Mouse (Mus musculus): Measurements from ENCODE around the gene Gm10310. TPM values are rescaled to one million over a fixed set of nuclear protein-coding genes. Genes with fewer than 3 reads are reported as not detected.

The Gm10310 gene
- total and polyA plus RNA-seq, 2 experiments from 2014 or later = not detected

GRCm38 (mm10) chr10:129949000-129949399, 35.9 kb downstream of the Gm10310 start, which contains the start of gene Olfr818:
Gene Olfr818, minus strand, starts transcription at chr10:129949100.
- Histone ChIP-seq H3K9me3 (ENCODE audit: low read length) (no peaks in the 10 kb centered on the region), H3K9ac (replicated peaks; ENCODE audit: low read length) (no peak within 1 kb of the TSS), H3K27me3 (ENCODE audit: insufficient read depth, low read length) (no peaks in the 10 kb centered on the region), H3K27ac (no peak within 1 kb of the TSS), H3K36me3 (ENCODE audit: insufficient read depth, low read length) (no peaks in the 10 kb centered on the region), H3K4me1 (ENCODE audit: insufficient read depth, low read length) (no peaks in the 10 kb centered on the region), H3K4me2 (ENCODE audit: low read depth, low read length) (no peak within 1 kb of the TSS), H3K4me3 (ENCODE audit: low read length) (no peak within 1 kb of the TSS)
- no peak for TF ChIP-seq CTCF (IDR thresholded peaks at IDR 0.05; ENCODE audit: low read depth)
- WGBS = 92% methylated on average over 2 of the region's 2 CpGs
- ATAC-seq = no peak
- no peak for DNase-seq (ENCODE audit: low spot score)

Other genes with a start within 250 kb of the Gm10310 start
- not detected in 2 replicates for gene Olfr806, start 243.1 kb downstream of the Gm10310 start, total RNA-seq (2014; rRNA removed)
- not detected in 2 replicates for gene Olfr806, start 243.1 kb downstream of the Gm10310 start, polyA plus RNA-seq (2015; fragmentation: Nextera tagmentation; extraction: Ambion mirVana)
- gene Olfr807, start 227.3 kb downstream of the Gm10310 start, total RNA-seq (2014; rRNA removed) = not detected in 2 replicates
- not detected in 2 replicates for gene Olfr807, start 227.3 kb downstream of the Gm10310 start, polyA plus RNA-seq (2015; fragmentation: Nextera tagmentation; extraction: Ambion mirVana)
- gene Olfr808, start 219.6 kb downstream of the Gm10310 start, total RNA-seq (2014; rRNA removed) = not detected in 2 replicates
- gene Olfr808, start 219.6 kb downstream of the Gm10310 start, polyA plus RNA-seq (2015; fragmentation: Nextera tagmentation; extraction: Ambion mirVana) = not detected in 2 replicates
- not detected in 2 replicates for gene Olfr809, start 210.4 kb downstream of the Gm10310 start, total RNA-seq (2014; rRNA removed)
- gene Olfr809, start 210.4 kb downstream of the Gm10310 start, polyA plus RNA-seq (2015; fragmentation: Nextera tagmentation; extraction: Ambion mirVana) = not detected in 2 replicates
- not detected in 2 replicates for gene Olfr810, start 190.1 kb downstream of the Gm10310 start, total RNA-seq (2014; rRNA removed)
- not detected in 2 replicates for gene Olfr810, start 190.1 kb downstream of the Gm10310 start, polyA plus RNA-seq (2015; fragmentation: Nextera tagmentation; extraction: Ambion mirVana)
- gene Olfr811, start 180.7 kb downstream of the Gm10310 start, total RNA-seq (2014; rRNA removed) = not detected in 2 replicates
- not detected in 2 replicates for gene Olfr811, start 180.7 kb downstream of the Gm10310 start, polyA plus RNA-seq (2015; fragmentation: Nextera tagmentation; extraction: Ambion mirVana)
- gene Olfr812, start 139.0 kb downstream of the Gm10310 start, total RNA-seq (2014; rRNA removed) = not detected in 2 replicates
- gene Olfr812, start 139.0 kb downstream of the Gm10310 start, polyA plus RNA-seq (2015; fragmentation: Nextera tagmentation; extraction: Ambion mirVana) = not detected in 2 replicates
- not detected in 2 replicates for gene Olfr813, start 129.7 kb downstream of the Gm10310 start, total RNA-seq (2014; rRNA removed)
- gene Olfr813, start 129.7 kb downstream of the Gm10310 start, polyA plus RNA-seq (2015; fragmentation: Nextera tagmentation; extraction: Ambion mirVana) = not detected in 2 replicates
- not detected in 2 replicates for gene Olfr814, start 105.2 kb downstream of the Gm10310 start, total RNA-seq (2014; rRNA removed)
- not detected in 2 replicates for gene Olfr814, start 105.2 kb downstream of the Gm10310 start, polyA plus RNA-seq (2015; fragmentation: Nextera tagmentation; extraction: Ambion mirVana)
- not detected in 2 replicates for gene Olfr815, start 79.2 kb downstream of the Gm10310 start, total RNA-seq (2014; rRNA removed)
- not detected in 2 replicates for gene Olfr815, start 79.2 kb downstream of the Gm10310 start, polyA plus RNA-seq (2015; fragmentation: Nextera tagmentation; extraction: Ambion mirVana)
- not detected in 2 replicates for gene Olfr816, start 69.5 kb downstream of the Gm10310 start, total RNA-seq (2014; rRNA removed)
- not detected in 2 replicates for gene Olfr816, start 69.5 kb downstream of the Gm10310 start, polyA plus RNA-seq (2015; fragmentation: Nextera tagmentation; extraction: Ambion mirVana)
- not detected in 2 replicates for gene Olfr818, start 36.0 kb downstream of the Gm10310 start, total RNA-seq (2014; rRNA removed)
- gene Olfr818, start 36.0 kb downstream of the Gm10310 start, polyA plus RNA-seq (2015; fragmentation: Nextera tagmentation; extraction: Ambion mirVana) = not detected in 2 replicates
- gene Olfr819, start 17.8 kb downstream of the Gm10310 start, total RNA-seq (2014; rRNA removed) = not detected in 2 replicates
- not detected in 2 replicates for gene Olfr819, start 17.8 kb downstream of the Gm10310 start, polyA plus RNA-seq (2015; fragmentation: Nextera tagmentation; extraction: Ambion mirVana)
- gene Olfr247, start 8.9 kb downstream of the Gm10310 start, total RNA-seq (2014; rRNA removed) = not detected in 2 replicates
- gene Olfr247, start 8.9 kb downstream of the Gm10310 start, polyA plus RNA-seq (2015; fragmentation: Nextera tagmentation; extraction: Ambion mirVana) = not detected in 2 replicates
- gene Olfr820, start 27.6 kb upstream of the Gm10310 start, total RNA-seq (2014; rRNA removed) = not detected in 2 replicates
- not detected in 2 replicates for gene Olfr820, start 27.6 kb upstream of the Gm10310 start, polyA plus RNA-seq (2015; fragmentation: Nextera tagmentation; extraction: Ambion mirVana)
- gene Olfr821, start 45.3 kb upstream of the Gm10310 start, total RNA-seq (2014; rRNA removed) = not detected in 2 replicates
- not detected in 2 replicates for gene Olfr821, start 45.3 kb upstream of the Gm10310 start, polyA plus RNA-seq (2015; fragmentation: Nextera tagmentation; extraction: Ambion mirVana)
- gene Olfr822, start 86.1 kb upstream of the Gm10310 start, total RNA-seq (2014; rRNA removed) = not detected in 2 replicates
- gene Olfr822, start 86.1 kb upstream of the Gm10310 start, polyA plus RNA-seq (2015; fragmentation: Nextera tagmentation; extraction: Ambion mirVana) = not detected in 2 replicates
- gene Olfr823, start 130.3 kb upstream of the Gm10310 start, total RNA-seq (2014; rRNA removed) = not detected in 2 replicates
- not detected in 2 replicates for gene Olfr823, start 130.3 kb upstream of the Gm10310 start, polyA plus RNA-seq (2015; fragmentation: Nextera tagmentation; extraction: Ambion mirVana)
- not detected in 2 replicates for gene Olfr824, start 144.9 kb upstream of the Gm10310 start, total RNA-seq (2014; rRNA removed)
- gene Olfr824, start 144.9 kb upstream of the Gm10310 start, polyA plus RNA-seq (2015; fragmentation: Nextera tagmentation; extraction: Ambion mirVana) = not detected in 2 replicates
- not detected in 2 replicates for gene Olfr825, start 181.7 kb upstream of the Gm10310 start, total RNA-seq (2014; rRNA removed)
- not detected in 2 replicates for gene Olfr825, start 181.7 kb upstream of the Gm10310 start, polyA plus RNA-seq (2015; fragmentation: Nextera tagmentation; extraction: Ambion mirVana)
- not detected in 2 replicates for gene Olfr826, start 199.1 kb upstream of the Gm10310 start, total RNA-seq (2014; rRNA removed)
- gene Olfr826, start 199.1 kb upstream of the Gm10310 start, polyA plus RNA-seq (2015; fragmentation: Nextera tagmentation; extraction: Ambion mirVana) = not detected in 2 replicates
- not detected in 2 replicates for gene Olfr827, start 229.3 kb upstream of the Gm10310 start, total RNA-seq (2014; rRNA removed)
- gene Olfr827, start 229.3 kb upstream of the Gm10310 start, polyA plus RNA-seq (2015; fragmentation: Nextera tagmentation; extraction: Ambion mirVana) = not detected in 2 replicates